Mouse (Mus musculus) liver, embryonic 16.5 days (tissue): ENCODE data around the gene Rad51ap2. TPM values are rescaled to one million over a fixed set of nuclear protein-coding genes. Genes with fewer than 3 reads are reported as not detected.

Experiments
- ATAC-seq: fragments of 200-750 bp; cut with Nextera tagmentation; 2 replicates; pipeline ENCODE4 v1.8.0; 2017; ENCODE audit warnings: low read depth, mild to moderate bottlenecking, moderate number of reproducible peaks, moderate library complexity
- H3K27ac ChIP-seq: fragments of 300-500 bp; sonication (generic); 2 replicates; pipeline ENCODE4 v1.5.1; 2014; ENCODE audit warnings: mild to moderate bottlenecking, low read length
- H3K27me3 ChIP-seq: fragments of 300-500 bp; sonication (generic); 2 replicates; pipeline ENCODE4 v1.6.1; 2014; ENCODE audit warnings: low read depth, low read length, mixed read lengths; ENCODE audit not compliant: control insufficient read depth, insufficient read depth
- H3K36me3 ChIP-seq: fragments of 300-500 bp; sonication (generic); 2 replicates; pipeline ENCODE4 v1.6.1; 2014; ENCODE audit warnings: mild to moderate bottlenecking; ENCODE audit not compliant: control insufficient read depth, insufficient read depth
- H3K4me1 ChIP-seq: fragments of 300-500 bp; sonication (generic); 2 replicates; pipeline ENCODE4 v1.6.1; 2014; ENCODE audit warnings: low read depth, low read length, mixed read lengths; ENCODE audit not compliant: control insufficient read depth
- H3K4me2 ChIP-seq: fragments of 300-500 bp; sonication (generic); 2 replicates; pipeline ENCODE4 v1.6.1; 2014; ENCODE audit warnings: low read depth, low read length, mixed read lengths
- H3K4me3 ChIP-seq: fragments of 300-500 bp; sonication (generic); 2 replicates; pipeline ENCODE4 v1.5.1; 2014; ENCODE audit warnings: low read depth, mild to moderate bottlenecking, low read length
- H3K9ac ChIP-seq: fragments of 300-500 bp; sonication (generic); 2 replicates; pipeline ENCODE4 v1.6.1; 2014; ENCODE audit warnings: low read depth, low read length
- H3K9me3 ChIP-seq: fragments of 300-500 bp; sonication (generic); replicated peaks from 2 replicates; pipeline ENCODE4 v1.6.1; 2016; ENCODE audit warnings: low read length; ENCODE audit not compliant: control insufficient read depth
- WGBS: fragments of 180-500 bp; shearing (Covaris S2); extraction: QIAGEN DNeasy Blood & Tissue Kit; methylation state at CpG from one replicate; pipeline ENCODE4 v1.1.7; 2014; ENCODE audit not compliant: insufficient replicate concordance; 5-methylcytosine and 5-hydroxymethylcytosine counted together
- polyA plus RNA-seq: library from polyadenylated mRNA; unstranded; fragments of >200 nt; fragmentation: Nextera tagmentation; extraction: Ambion mirVana; gene quantifications from 2 replicates; pipeline ENCODE4 v1.2.1, GENCODE M21; 2015

The Rad51ap2 gene
- 0.04 TPM in 1 of 2 replicates, not detected in the other for polyA plus RNA-seq

DNA sequence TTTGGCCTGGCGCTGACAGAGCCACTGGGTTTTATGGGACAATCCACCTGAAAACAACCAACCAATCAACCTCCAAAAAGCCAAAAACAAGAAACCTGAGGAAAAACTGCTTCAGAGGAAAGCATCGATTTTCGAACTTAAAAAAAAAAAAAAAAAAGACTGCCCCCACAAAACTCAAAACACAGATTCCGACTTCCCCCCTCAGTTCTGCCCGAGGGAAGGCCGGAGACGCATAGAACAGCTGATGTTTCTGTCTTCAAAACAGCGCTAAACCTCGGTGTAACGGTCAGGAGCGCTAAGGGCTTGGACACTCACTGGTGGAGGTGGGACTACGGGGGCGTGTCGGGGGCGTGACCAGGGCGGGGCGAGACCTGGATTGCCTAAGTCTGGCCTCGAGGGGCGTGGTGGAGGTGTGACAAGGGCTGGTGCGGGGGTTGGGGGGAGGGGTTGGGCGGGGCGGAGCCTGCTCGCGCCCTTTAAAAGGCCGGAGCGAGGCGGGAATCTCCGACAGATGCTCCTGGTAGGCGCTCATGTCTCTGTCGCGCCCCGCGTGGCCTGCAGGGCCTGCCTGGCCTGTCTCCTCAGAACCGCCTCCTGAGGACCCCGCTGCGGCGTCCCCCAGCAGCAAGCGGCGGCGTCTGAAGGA is at the start of gene Rad51ap2:
Gene Rad51ap2 (plus strand): TSS at position 531 of the 646 bp plus-strand sequence.
- under 1% methylated on average over 39 of the region's 40 CpGs for WGBS
- H3K27ac ChIP-seq, result no peak within 1 kb of the TSS
- no peaks in the 10 kb centered on the region for H3K36me3 ChIP-seq
- peak; percentile 99 for ATAC-seq
- H3K4me3 ChIP-seq, result peak within 1 kb of the TSS; percentile 48
- peaks cover 6% of the 10 kb centered on the region for H3K27me3 ChIP-seq
- peak within 1 kb of the TSS; percentile 61 for H3K4me2 ChIP-seq
- no peaks in the 10 kb centered on the region for H3K9me3 ChIP-seq
- H3K9ac ChIP-seq, result no peak within 1 kb of the TSS
- H3K4me1 ChIP-seq, result peaks cover 3% of the 10 kb centered on the region

DNA sequence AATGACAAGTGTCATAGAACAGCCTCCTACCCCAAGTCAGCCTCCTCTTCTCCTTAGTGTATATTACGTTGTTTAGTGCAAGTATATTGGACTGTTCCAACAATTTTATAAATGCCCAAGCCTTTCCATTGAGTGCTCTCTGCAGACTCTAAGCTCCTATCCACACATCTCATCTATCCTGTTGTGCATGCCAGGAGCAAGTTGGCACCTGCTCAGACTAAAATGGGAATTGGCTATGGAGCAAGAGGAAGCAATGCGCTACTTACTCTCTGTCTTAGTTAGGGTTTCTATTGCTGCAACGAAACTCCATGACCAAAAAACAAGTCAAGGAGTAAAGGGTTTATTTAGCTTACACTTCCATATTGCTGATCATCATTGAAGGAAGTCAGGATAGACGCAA is 48.2 kb upstream of the Rad51ap2 start:
- H3K4me2 ChIP-seq, result no peak overlapping the region
- no peaks in the 10 kb centered on the region for H3K4me1 ChIP-seq
- no peaks in the 10 kb centered on the region for H3K9me3 ChIP-seq
- H3K27ac ChIP-seq, result no peak overlapping the region
- 65% methylated on average over 4 of the region's 4 CpGs for WGBS
- no peak for ATAC-seq
- H3K9ac ChIP-seq, result no peak overlapping the region
- H3K4me3 ChIP-seq, result no peak overlapping the region
- H3K27me3 ChIP-seq, result no peaks in the 10 kb centered on the region
- no peaks in the 10 kb centered on the region for H3K36me3 ChIP-seq

- H3K4me1 ChIP-seq, result no peaks in the 10 kb centered on the region
- H3K4me2 ChIP-seq, result no peak overlapping the region
- H3K9me3 ChIP-seq, result no peaks in the 10 kb centered on the region
- no peaks in the 10 kb centered on the region for H3K27me3 ChIP-seq
- H3K36me3 ChIP-seq, result no peaks in the 10 kb centered on the region
- H3K4me3 ChIP-seq, result no peak overlapping the region
- no peak overlapping the region for H3K27ac ChIP-seq
- H3K9ac ChIP-seq, result no peak overlapping the region
- WGBS, result 57% methylated on average over 6 of the region's 6 CpGs
- no peak for ATAC-seq
These were observed 37.8 kb upstream of the Rad51ap2 start for GRCm38 (mm10) chr12:11418112-11418511.

DNA sequence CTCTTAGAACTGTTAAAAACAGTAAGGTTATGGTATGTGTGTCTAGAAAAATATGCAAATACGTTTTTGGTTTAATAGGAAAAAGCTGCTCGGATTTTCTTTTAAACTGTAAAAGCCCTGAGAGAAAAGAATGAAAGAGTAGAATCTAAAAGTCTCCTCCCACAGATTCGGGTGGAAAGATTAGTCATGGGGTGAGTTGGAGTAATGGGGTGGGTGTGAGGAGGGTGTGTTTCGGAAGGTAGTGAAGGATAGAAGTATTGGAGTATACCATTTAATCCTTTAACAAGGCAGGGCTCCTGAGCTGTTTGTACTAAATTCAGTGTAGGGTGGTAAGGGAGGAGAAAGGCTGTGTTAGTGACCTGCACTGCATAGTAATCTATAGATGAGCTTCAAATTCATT is 28.5 kb upstream of the Rad51ap2 start:
- 55% methylated on average over 4 of the region's 4 CpGs for WGBS
- Histone ChIP-seq H3K9me3 (no peaks in the 10 kb centered on the region), H3K9ac (no peak overlapping the region), H3K36me3 (no peaks in the 10 kb centered on the region), H3K27me3 (no peaks in the 10 kb centered on the region), H3K4me2 (no peak overlapping the region), H3K4me3 (no peak overlapping the region), H3K4me1 (no peaks in the 10 kb centered on the region), H3K27ac (no peak overlapping the region)
- ATAC-seq, result no peak

DNA sequence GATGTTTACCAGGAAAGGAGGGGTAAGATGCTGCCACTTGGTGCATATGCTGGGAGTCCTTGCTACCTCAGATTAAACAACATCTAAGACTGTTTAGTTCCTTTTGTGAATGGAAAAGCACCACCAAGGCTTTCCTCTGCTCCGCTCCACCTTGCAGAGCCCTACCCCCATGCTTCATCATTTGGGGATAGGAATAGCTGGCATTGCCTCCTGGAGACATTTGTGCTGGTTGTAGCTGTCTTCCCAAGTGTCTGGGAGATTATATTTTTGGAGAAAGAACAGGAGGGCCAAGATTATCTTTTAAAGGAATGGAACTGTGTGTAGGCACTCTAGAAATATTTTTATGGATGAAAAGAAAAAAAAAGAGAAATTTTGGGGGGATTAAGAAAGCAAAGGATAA is 22.8 kb upstream of the Rad51ap2 start:
- H3K9ac ChIP-seq, result no peak overlapping the region
- H3K9me3 ChIP-seq, result no peaks in the 10 kb centered on the region
- H3K4me1 ChIP-seq, result no peaks in the 10 kb centered on the region
- no peaks in the 10 kb centered on the region for H3K36me3 ChIP-seq
- peaks cover 26% of the 10 kb centered on the region for H3K27me3 ChIP-seq
- no peak for ATAC-seq
- H3K4me3 ChIP-seq, result no peak overlapping the region
- no peak overlapping the region for H3K4me2 ChIP-seq
- WGBS, result 64% methylated on average over 1 of the region's 1 CpGs
- no peak overlapping the region for H3K27ac ChIP-seq

DNA sequence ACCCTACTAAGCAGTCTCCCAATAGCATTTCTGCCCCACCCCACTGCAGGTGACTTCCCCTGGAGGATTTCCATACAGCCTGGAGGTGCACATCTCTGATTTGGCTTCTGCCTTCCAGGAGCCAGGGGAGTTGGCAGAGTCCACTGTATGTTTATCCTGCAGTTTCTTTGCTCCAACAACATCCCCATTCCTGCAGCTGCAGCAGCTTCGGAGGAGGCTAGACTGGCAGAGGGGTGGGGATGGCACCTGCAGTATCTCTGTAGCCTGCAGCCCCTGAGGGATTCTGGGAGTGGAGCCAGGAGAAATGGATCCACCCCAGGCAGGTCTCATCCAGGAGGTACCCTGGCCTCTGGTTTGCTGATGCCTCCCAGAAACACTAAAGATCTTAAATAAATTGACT is 22.2 kb upstream of the Rad51ap2 start:
- Histone ChIP-seq H3K36me3 (no peaks in the 10 kb centered on the region), H3K4me1 (no peaks in the 10 kb centered on the region), H3K4me3 (no peak overlapping the region), H3K9me3 (no peaks in the 10 kb centered on the region), H3K4me2 (no peak overlapping the region), H3K27me3 (peaks cover 29% of the 10 kb centered on the region), H3K9ac (no peak overlapping the region), H3K27ac (no peak overlapping the region)
- WGBS, result 46% methylated on average over 1 of the region's 1 CpGs
- ATAC-seq, result no peak

GRCm38 (mm10) chr12:11434446-11434845 is 21.4 kb upstream of the Rad51ap2 start:
- Histone ChIP-seq H3K4me2 (no peak overlapping the region), H3K9ac (no peak overlapping the region), H3K4me1 (no peaks in the 10 kb centered on the region), H3K27me3 (peaks cover 29% of the 10 kb centered on the region), H3K36me3 (no peaks in the 10 kb centered on the region), H3K4me3 (no peak overlapping the region), H3K27ac (no peak overlapping the region), H3K9me3 (no peaks in the 10 kb centered on the region)
- ATAC-seq, result no peak
- 46% methylated on average over 8 of the region's 8 CpGs for WGBS

- peaks cover 29% of the 10 kb centered on the region for H3K27me3 ChIP-seq
- ATAC-seq, result no peak
- no peak overlapping the region for H3K4me2 ChIP-seq
- H3K4me1 ChIP-seq, result no peaks in the 10 kb centered on the region
- 9% methylated on average over 15 of the region's 15 CpGs for WGBS
- H3K9me3 ChIP-seq, result no peaks in the 10 kb centered on the region
- no peak overlapping the region for H3K9ac ChIP-seq
- no peak overlapping the region for H3K4me3 ChIP-seq
- H3K36me3 ChIP-seq, result no peaks in the 10 kb centered on the region
- H3K27ac ChIP-seq, result no peak overlapping the region
These were observed 20.4 kb upstream of the Rad51ap2 start for GRCm38 (mm10) chr12:11435246-11436022.

DNA sequence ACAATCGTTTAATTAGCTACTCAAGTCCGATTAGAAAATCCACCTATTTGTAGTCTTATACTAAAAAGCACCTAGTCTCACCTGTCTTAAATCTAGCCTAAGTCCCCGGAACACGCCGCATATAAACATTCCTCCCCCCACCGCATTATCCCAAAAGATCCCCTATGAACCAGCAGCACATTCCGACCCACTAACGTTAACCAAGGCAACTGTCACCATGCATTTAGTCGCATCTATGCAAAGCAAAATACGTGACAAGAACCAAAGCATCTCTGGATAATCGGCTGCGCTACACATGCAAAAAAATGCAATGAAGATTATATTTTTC is 19.9 kb upstream of the Rad51ap2 start:
- H3K4me2 ChIP-seq, result peak overlapping the region; percentile 35; the same call in 1 of the 2 replicates
- H3K27ac ChIP-seq, result no peak overlapping the region
- peaks cover 29% of the 10 kb centered on the region for H3K27me3 ChIP-seq
- no peaks in the 10 kb centered on the region for H3K36me3 ChIP-seq
- ATAC-seq, result no peak
- H3K9ac ChIP-seq, result no peak overlapping the region
- no peak overlapping the region for H3K4me3 ChIP-seq
- no peaks in the 10 kb centered on the region for H3K4me1 ChIP-seq
- WGBS, result 5% methylated on average over 12 of the region's 12 CpGs
- no peaks in the 10 kb centered on the region for H3K9me3 ChIP-seq
